Mouse (Mus musculus) CD8-positive naive resting alpha-beta T cell, adult 2 months (primary cell): ENCODE results near the gene Krt13.

ENCODE experiments used
- DNase-seq, 2 experiments: peaks; one replicate each; pipeline ENCODE4 v3.0.0; 2022; ENCODE audit warnings: low read depth in 2 of 2, low spot score in 2 of 2

Gene Krt13

DNA sequence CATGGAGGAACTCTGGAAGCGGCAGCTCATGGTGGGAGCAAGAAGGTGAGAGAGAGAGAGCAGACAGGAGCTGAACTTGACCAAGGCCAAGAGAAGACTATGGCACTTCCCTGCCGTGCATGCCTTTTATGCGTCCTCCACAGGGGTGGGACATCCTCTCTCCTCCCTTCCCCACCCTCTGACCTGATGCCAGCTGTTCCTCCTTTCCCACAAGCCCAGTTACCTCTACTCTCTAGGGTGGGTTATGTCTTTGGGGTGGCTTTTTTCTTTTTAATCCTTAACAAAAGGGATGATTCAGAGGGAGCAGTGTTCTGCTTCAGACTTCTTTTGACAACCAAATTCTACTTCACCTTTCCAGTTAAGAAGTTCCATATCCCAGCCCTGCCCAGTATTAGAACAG lies at the start of gene Krt13:
TSS of gene Krt13 (minus strand) at position 101 of the 400 bp plus-strand sequence.
- no peak for DNase-seq

GRCm38 (mm10) chr11:100168765-100169762 lies 47.7 kb upstream of the Krt13 start:
- peak; percentile 3 to 20 for DNase-seq

GRCm38 (mm10) chr11:100168071-100168470 lies 46.7 kb upstream of the Krt13 start:
- DNase-seq: no peak

GRCm38 (mm10) chr11:100164392-100164791 lies 43.0 kb upstream of the Krt13 start:
- no peak for DNase-seq

DNA sequence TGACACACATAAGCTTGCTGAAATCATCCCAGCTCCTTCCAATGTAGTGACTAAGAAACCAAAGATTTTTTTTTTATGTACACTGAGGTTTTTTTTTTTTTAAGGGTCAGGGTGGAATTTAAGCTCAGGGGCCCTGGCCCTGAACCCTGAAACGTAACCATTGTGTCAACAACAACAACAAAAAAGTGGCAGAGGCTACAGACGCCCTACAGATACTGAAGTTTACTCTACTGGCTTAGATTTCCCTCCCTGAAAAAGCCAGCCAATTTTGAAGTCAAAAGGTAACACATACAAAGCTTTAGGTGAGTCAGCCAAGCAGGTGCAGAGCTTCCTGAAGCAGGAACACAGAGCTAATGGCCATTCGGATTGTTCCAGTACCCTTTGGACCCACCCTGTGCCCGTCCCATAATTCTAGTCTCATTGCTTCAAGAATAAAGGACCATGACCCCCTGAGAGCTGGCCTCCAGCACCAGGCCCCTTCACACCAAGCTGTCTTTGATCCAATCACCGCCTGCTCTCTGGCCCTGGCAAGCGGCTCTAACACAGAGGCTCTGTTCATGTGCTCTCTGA lies 36.6 kb upstream of the Krt13 start:
- DNase-seq: no peak

GRCm38 (mm10) chr11:100157331-100157730 lies 36.0 kb upstream of the Krt13 start:
- DNase-seq: no peak

DNA sequence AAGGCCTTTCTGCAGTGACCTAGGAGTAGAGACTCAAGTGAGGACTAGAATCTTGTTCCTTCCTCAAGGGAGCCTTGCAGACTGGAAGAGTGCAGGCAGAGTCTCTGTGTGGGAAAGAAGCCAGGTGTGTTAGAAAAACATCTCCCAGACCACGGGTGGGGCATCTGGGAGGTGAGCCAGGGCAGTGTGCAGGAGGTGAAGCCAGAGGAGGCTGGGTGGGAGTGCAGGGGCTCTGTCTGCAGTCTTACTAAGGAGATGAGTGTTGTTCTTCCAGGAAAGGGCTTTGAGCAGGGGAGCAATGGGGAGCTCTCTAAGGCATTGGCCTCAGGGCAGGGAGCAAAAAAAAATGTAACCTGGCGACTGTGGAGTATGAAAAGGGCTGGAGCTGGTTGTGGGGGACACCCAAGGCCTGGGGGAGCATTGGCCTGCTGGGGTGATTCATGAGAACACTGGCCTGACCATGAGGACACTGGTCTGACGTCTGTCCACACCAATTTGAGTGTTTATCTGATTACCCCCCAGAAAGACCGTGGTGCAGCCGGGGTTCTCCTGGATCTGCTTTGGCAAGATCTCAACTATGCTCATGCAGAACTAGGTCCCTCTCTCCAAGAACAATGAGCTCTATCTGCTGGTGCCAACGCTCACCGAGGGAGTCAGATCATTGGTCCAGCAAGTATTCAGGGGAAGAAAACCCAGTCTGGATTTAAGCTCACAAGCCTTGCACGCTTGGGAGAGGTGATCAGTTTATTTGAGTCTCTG lies 34.3 kb upstream of the Krt13 start:
- DNase-seq: no peak

GRCm38 (mm10) chr11:100148615-100149330 lies 27.4 kb upstream of the Krt13 start, which contains the start of gene Krt19:
TSS of gene Krt19 (minus strand) at chr11:100148665.
- DNase-seq: no peak

DNA sequence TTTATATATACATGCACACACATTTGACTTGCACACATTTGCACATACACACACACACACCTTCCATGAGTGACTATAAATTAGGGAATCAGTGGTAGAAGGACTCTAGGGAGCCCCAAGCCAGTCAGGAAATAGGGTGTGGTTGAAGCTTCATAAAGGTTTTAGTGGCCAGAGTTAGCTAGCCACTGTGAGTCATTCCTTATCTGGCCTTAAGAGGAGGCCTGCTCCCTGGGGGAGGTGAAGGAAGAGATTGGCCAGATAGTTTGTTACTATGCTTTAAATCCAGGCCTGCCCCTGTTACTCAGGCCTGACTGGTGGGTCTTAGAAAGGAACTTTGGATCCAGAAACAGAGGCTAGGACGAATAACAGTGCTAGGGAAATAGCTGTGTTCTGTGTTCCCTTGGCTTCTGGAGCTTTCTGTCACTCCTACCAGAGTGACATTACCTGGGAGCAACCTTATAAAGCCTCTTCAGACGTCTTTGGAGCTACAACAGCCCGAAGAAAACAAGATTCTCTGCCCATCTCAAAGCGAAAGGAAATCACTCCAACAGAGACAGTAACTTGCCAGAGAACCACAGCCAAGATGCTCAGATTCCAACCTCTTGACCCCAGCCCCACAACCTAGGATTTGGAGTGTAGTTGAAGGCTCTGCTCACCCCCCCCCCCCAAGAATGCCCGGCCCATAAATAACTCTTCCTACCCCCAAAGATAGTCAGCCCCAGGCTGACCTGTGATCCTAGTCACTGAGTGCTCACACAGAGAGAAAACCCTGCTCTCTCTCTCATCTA lies 26.4 kb upstream of the Krt13 start:
- no peak for DNase-seq

- no peak for DNase-seq
Observed at GRCm38 (mm10) chr11:100145858-100146560, 24.6 kb upstream of the Krt13 start.

GRCm38 (mm10) chr11:100145104-100145503 lies 23.7 kb upstream of the Krt13 start:
- no peak for DNase-seq

- no peak for DNase-seq
Observed at GRCm38 (mm10) chr11:100140966-100141365, 19.6 kb upstream of the Krt13 start.

DNA sequence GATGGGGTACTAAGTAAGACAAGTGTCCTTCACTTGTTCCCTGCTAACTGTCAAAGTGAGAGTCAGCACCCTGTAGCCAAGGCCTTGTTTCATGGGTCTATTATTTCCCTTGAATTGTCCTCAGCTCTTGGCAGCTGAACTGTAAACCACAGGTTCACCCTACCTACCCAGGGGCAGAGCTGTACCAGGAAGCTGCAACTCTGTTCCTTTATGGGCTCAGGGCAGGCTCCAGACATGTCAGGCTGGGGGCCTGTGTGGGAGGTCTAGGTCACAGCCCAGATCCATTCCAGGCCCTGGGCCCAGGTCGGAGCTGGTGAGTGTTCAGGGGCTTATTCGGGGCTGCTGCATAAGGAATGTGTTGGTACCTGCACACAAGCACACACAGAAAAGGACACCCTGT lies 18.0 kb upstream of the Krt13 start:
- no peak for DNase-seq

GRCm38 (mm10) chr11:100138809-100139208 lies 17.4 kb upstream of the Krt13 start:
- DNase-seq: no peak

DNA sequence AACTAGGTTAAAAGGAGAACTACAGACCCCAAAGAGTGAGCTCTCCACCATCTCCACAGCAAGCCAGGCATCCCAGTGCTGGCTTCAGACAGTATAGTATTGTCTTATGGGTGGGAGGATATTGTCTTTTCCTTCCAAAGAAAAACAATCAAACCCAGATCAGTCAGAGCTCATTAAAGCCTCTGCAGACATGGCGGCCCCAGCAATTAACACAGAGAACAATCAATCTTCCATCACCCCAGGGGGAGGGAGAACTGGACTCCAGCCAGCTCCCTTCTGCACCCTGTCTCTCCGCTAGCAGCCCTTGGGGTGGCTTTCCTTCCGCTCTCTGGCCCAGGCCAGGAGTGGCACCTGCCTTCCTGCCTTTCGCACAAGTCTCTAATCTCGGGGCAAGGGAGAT lies 16.3 kb upstream of the Krt13 start:
- no peak for DNase-seq

- no peak for DNase-seq
Observed at GRCm38 (mm10) chr11:100136559-100136958, 15.2 kb upstream of the Krt13 start.

- no peak for DNase-seq
Observed at GRCm38 (mm10) chr11:100135731-100136130, 14.4 kb upstream of the Krt13 start, which contains the start of gene Krt15. TSS of gene Krt15 (minus strand) at chr11:100135928.

DNA sequence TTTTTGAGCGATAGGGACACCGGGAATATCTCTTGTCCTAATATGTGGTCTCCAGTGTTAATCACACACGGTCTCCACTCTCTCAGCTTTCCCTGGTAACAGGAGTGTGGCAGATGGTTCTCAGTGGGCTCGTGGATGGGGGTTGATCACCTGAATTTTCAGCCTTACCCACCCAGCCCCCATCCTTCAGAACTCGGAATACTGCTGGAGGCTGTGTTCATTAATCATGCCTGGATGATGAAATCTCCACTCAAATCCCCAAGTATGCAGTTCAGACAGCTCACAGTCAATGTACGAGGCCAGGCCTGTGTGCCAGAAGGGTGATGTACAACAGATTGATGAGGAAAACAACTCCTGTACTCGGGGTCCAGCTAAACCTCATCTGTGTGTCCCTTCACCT lies 3.5 kb upstream of the Krt13 start:
- DNase-seq: no peak

- no peak for DNase-seq
Observed at GRCm38 (mm10) chr11:100120331-100120730, 1.0 kb downstream of the Krt13 start.

GRCm38 (mm10) chr11:100113742-100114029 lies 7.7 kb downstream of the Krt13 start:
- no peak for DNase-seq
